8 mouse cellular contexts compared by ENCODE assay signal in genomic region chr3:38094370-38094979, GRCm38 (mm10).
DNase-seq lines count a peak whose midpoint lies in the region; TF ChIP-seq lines count a peak whose summit lies in the region.

No protein-coding gene starts in this region.

- H3K36me3 ChIP-seq in forebrain, embryonic 10.5 days (replicated peaks): no peaks in the 10 kb centered on the region

- peak; percentile 13; the same call in 1 of the 2 replicates for TF ChIP-seq CTCF in left cerebral cortex, adult 2 months (IDR thresholded peaks at IDR 0.05)

- H3K27me3 ChIP-seq in forebrain, embryonic 10.5 days (ENCODE audit: poor library complexity, severe bottlenecking): no peaks in the 10 kb centered on the region

- 76% methylated on average over 7 of the region's 7 CpGs for WGBS in forebrain, embryonic 10.5 days

- intact Hi-C loops in left cerebral cortex, adult 2 months (cut with DNase I): no loop called here
- intact Hi-C loops in gastrocnemius, postnatal 14 days (cut with DNase I; ENCODE audit: low total_unique reads): no loop called here

- no peak overlapping the region for H3K4me3 ChIP-seq in left cerebral cortex, adult 2 months
- no peak overlapping the region for H3K4me3 ChIP-seq in forebrain, embryonic 10.5 days

- H3K27ac ChIP-seq in left cerebral cortex, adult 2 months: no peak overlapping the region
- no peak overlapping the region for H3K27ac ChIP-seq in forebrain, embryonic 10.5 days

- DNase-seq in right cerebral cortex, adult 18-20 months: peak; percentile 3
- DNase-seq in right cerebral cortex, postnatal 25 days: no peak
- DNase-seq in embryo, embryonic 9.5 days (ENCODE audit: extremely low spot score): peak; percentile 3
- peak in 1 of 2 experiments; percentile 15 for DNase-seq in left cerebral cortex, adult 2 months (ENCODE audit: extremely low spot score in 1 of 2, low spot score in 2 of 2)
- peak; percentile 41 for DNase-seq in right cerebral cortex, postnatal 14 days
- no peak for DNase-seq in forebrain, embryonic 10.5 days (ENCODE audit: extremely low spot score, low spot score)
- DNase-seq in gastrocnemius, postnatal 14 days: no peak
- DNase-seq in heart, adult 8-10 months (ENCODE audit: low spot score): no peak

- no peaks in the 10 kb centered on the region for H3K4me1 ChIP-seq in forebrain, embryonic 10.5 days

- H3K9me3 ChIP-seq in forebrain, embryonic 10.5 days: no peaks in the 10 kb centered on the region; the same call in 1 of the 2 replicates

Comparison
In these comparisons a context has a peak if more than half of its experiments do, and no peak if none do; other contexts are left out.
1. DNase-seq: peak in right cerebral cortex, adult 18-20 months (single experiment), embryo, embryonic 9.5 days (single experiment) and right cerebral cortex, postnatal 14 days (single experiment); none in right cerebral cortex, postnatal 25 days (single experiment), forebrain, embryonic 10.5 days (single experiment), gastrocnemius, postnatal 14 days (single experiment) and heart, adult 8-10 months (single experiment).